Mouse (Mus musculus): ENCODE measurements around the gene Nptx2. TPM values are rescaled to one million over a fixed set of nuclear protein-coding genes. Genes with fewer than 3 reads are reported as not detected.

Nptx2 gene
- total and polyA plus RNA-seq, 3 experiments = not detected

- H3K36me3 ChIP-seq (replicated peaks in 1 of 2; ENCODE audit: control insufficient read depth in 1 of 2, insufficient read depth in 1 of 2, low read length in 1 of 2) = no peaks in the 10 kb centered on the region
- peaks cover 17% of the 10 kb centered on the region for H3K27me3 ChIP-seq (replicated peaks)
- H3K9ac ChIP-seq (ENCODE audit: insufficient read depth, low read depth) = no peak overlapping the region
- H3K9me3 ChIP-seq (replicated peaks; ENCODE audit: low read length) = no peaks in the 10 kb centered on the region
- DNase-seq (ENCODE audit: extremely low read depth) = no peak
- H3K4me3 ChIP-seq (replicated peaks in 1 of 3; ENCODE audit: low read depth in 2 of 3, low read length in 2 of 3, poor library complexity in 1 of 3) = no peak overlapping the region
- in situ Hi-C loops (cut with MboI; ENCODE audit: low pct_ligation_motif_present, low pct_unique_long_range_greater_than_20kb, low sequenced_read_pairs) = no loop called here
- TF ChIP-seq RCOR1 (conservative IDR thresholded peaks at IDR 0.05; ENCODE audit: low read depth, low read length) = no peak
- TF ChIP-seq POLR2A (IDR thresholded peaks at IDR 0.05; ENCODE audit: low read depth, low read length) = no peak
- no peak for TF ChIP-seq PAX5 (IDR thresholded peaks at IDR 0.05; ENCODE audit: low read length)
- no peak for TF ChIP-seq USF1 (IDR thresholded peaks at IDR 0.05; ENCODE audit: low read depth, low read length)
- no peak for TF ChIP-seq SMC3 (IDR thresholded peaks at IDR 0.05; ENCODE audit: low read depth, low read length)
- no peak for TF ChIP-seq BHLHE40 (IDR thresholded peaks at IDR 0.05; ENCODE audit: low read depth, low read length)
- TF ChIP-seq CTCF (conservative IDR thresholded peaks at IDR 0.05 in 1 of 2, IDR thresholded peaks at IDR 0.05 in 1 of 2; ENCODE audit: low read depth in 2 of 2, low read length in 2 of 2) = no peak
- TF ChIP-seq TCF12 (IDR thresholded peaks at IDR 0.05; ENCODE audit: low read depth, low read length) = no peak
- no peak for TF ChIP-seq ZKSCAN1 (IDR thresholded peaks at IDR 0.05; ENCODE audit: borderline replicate concordance, low read depth, low read length)
- peaks cover 0 to 3% of the 10 kb centered on the region in 2 experiments; a peak in 2 of 4 replicates for H3K4me1 ChIP-seq (ENCODE audit: control insufficient read depth in 1 of 2, insufficient read depth in 2 of 2)
- dilution Hi-C loops (cut with MboI; ENCODE audit: extremely low pct_ligation_motif_present, extremely low pct_unique_long_range_greater_than_20kb, low sequenced_read_pairs) = no loop called here
- H3K79me2 ChIP-seq (replicated peaks; ENCODE audit: control insufficient read depth, extremely low read depth, insufficient read depth, poor library complexity, severe bottlenecking) = no peaks in the 10 kb centered on the region
- H3K27ac ChIP-seq (ENCODE audit: insufficient read depth, low read depth) = no peak overlapping the region
- no peak overlapping the region for H3K4me2 ChIP-seq (ENCODE audit: insufficient read depth, low read depth, poor library complexity, severe bottlenecking)
These were observed 25.6 kb upstream of the Nptx2 start for GRCm38 (mm10) chr5:144520096-144520495.

GRCm38 (mm10) chr5:144524774-144525173 lies 20.9 kb upstream of the Nptx2 start:
- Histone ChIP-seq H3K27ac (ENCODE audit: insufficient read depth, low read depth) (no peak overlapping the region), H3K36me3 (replicated peaks in 1 of 2; ENCODE audit: control insufficient read depth in 1 of 2, insufficient read depth in 1 of 2, low read length in 1 of 2) (no peaks in the 10 kb centered on the region), H3K79me2 (replicated peaks; ENCODE audit: control insufficient read depth, extremely low read depth, insufficient read depth, poor library complexity, severe bottlenecking) (no peaks in the 10 kb centered on the region), H3K4me3 (replicated peaks in 1 of 3; ENCODE audit: low read depth in 2 of 3, low read length in 2 of 3, poor library complexity in 1 of 3) (no peak overlapping the region), H3K9ac (ENCODE audit: insufficient read depth, low read depth) (no peak overlapping the region), H3K4me1 (ENCODE audit: control insufficient read depth in 1 of 2, insufficient read depth in 2 of 2) (no peaks in the 10 kb centered on the region), H3K27me3 (replicated peaks) (peaks cover 20% of the 10 kb centered on the region), H3K9me3 (replicated peaks; ENCODE audit: low read length) (peaks cover 3% of the 10 kb centered on the region), H3K4me2 (ENCODE audit: insufficient read depth, low read depth, poor library complexity, severe bottlenecking) (no peak overlapping the region)
- no peak for TF ChIP-seq CHD1 (IDR thresholded peaks at IDR 0.05; ENCODE audit: low read depth, low read length)
- no peak for TF ChIP-seq CTCF (conservative IDR thresholded peaks at IDR 0.05 in 1 of 2, IDR thresholded peaks at IDR 0.05 in 1 of 2; ENCODE audit: low read depth in 2 of 2, low read length in 2 of 2)
- in situ Hi-C loops (cut with MboI; ENCODE audit: low pct_ligation_motif_present, low pct_unique_long_range_greater_than_20kb, low sequenced_read_pairs) (no loop called here), dilution Hi-C loops (cut with MboI; ENCODE audit: extremely low pct_ligation_motif_present, extremely low pct_unique_long_range_greater_than_20kb, low sequenced_read_pairs) (no loop called here)
- DNase-seq (ENCODE audit: extremely low read depth) = no peak

DNA sequence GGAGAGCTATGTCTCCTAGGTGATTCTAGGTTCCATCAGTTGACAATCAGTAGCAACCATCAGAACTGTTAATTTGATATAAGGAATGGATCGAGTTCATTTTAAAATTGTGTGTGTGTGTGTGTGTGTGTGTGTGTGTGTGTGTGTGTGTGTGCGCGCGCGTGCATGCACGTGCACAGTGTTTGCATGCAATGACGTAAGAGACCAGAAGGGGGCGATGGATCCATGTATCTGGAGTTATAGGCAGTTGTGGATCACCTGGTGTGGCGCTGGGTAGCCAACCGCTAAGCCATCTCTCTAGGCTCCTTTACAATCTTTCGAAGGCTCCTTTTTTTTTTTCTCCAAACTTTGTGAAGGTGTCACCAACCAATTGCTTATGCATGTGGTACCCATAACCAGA lies 16.6 kb upstream of the Nptx2 start:
- TF ChIP-seq JUN (IDR thresholded peaks at IDR 0.05; ENCODE audit: insufficient read depth, low read depth, low read length) (no peak), JUND (conservative IDR thresholded peaks at IDR 0.05; ENCODE audit: low read depth, low read length) (no peak), PAX5 (IDR thresholded peaks at IDR 0.05; ENCODE audit: low read length) (no peak), USF1 (IDR thresholded peaks at IDR 0.05; ENCODE audit: low read depth, low read length) (no peak)
- H3K9me3 ChIP-seq (replicated peaks; ENCODE audit: low read length) = peaks cover 11% of the 10 kb centered on the region
- no peak for DNase-seq (ENCODE audit: extremely low read depth)
- no peaks in the 10 kb centered on the region for H3K79me2 ChIP-seq (replicated peaks; ENCODE audit: control insufficient read depth, extremely low read depth, insufficient read depth, poor library complexity, severe bottlenecking)
- no peak overlapping the region for H3K9ac ChIP-seq (ENCODE audit: insufficient read depth, low read depth)
- dilution Hi-C loops (cut with MboI; ENCODE audit: extremely low pct_ligation_motif_present, extremely low pct_unique_long_range_greater_than_20kb, low sequenced_read_pairs) = no loop called here
- H3K4me1 ChIP-seq (ENCODE audit: control insufficient read depth in 1 of 2, insufficient read depth in 2 of 2) = peaks cover 0 to 3% of the 10 kb centered on the region in 2 experiments; a peak in 1 of 4 replicates
- no peak overlapping the region for H3K4me2 ChIP-seq (ENCODE audit: insufficient read depth, low read depth, poor library complexity, severe bottlenecking)
- no peak overlapping the region for H3K4me3 ChIP-seq (replicated peaks in 1 of 3; ENCODE audit: low read depth in 2 of 3, low read length in 2 of 3, poor library complexity in 1 of 3)
- in situ Hi-C loops (cut with MboI; ENCODE audit: low pct_ligation_motif_present, low pct_unique_long_range_greater_than_20kb, low sequenced_read_pairs) = no loop called here
- H3K36me3 ChIP-seq (replicated peaks in 1 of 2; ENCODE audit: control insufficient read depth in 1 of 2, insufficient read depth in 1 of 2, low read length in 1 of 2) = no peaks in the 10 kb centered on the region
- no peak overlapping the region for H3K27ac ChIP-seq (ENCODE audit: insufficient read depth, low read depth)
- peaks cover 19% of the 10 kb centered on the region for H3K27me3 ChIP-seq (replicated peaks)

Data from CH12.LX (cell line).